Mouse (Mus musculus) liver, embryonic 16.5 days (tissue): ENCODE data around the gene Cldnd1. TPM values are rescaled to one million over a fixed set of nuclear protein-coding genes. Genes with fewer than 3 reads are reported as not detected.

ENCODE experiments used
- ATAC-seq: fragments of 200-750 bp; cut with Nextera tagmentation; 2 replicates; pipeline ENCODE4 v1.8.0; 2017; ENCODE audit warnings: low read depth, mild to moderate bottlenecking, moderate number of reproducible peaks, moderate library complexity
- H3K27ac ChIP-seq: fragments of 300-500 bp; sonication (generic); 2 replicates; pipeline ENCODE4 v1.5.1; 2014; ENCODE audit warnings: mild to moderate bottlenecking, low read length
- H3K27me3 ChIP-seq: fragments of 300-500 bp; sonication (generic); 2 replicates; pipeline ENCODE4 v1.6.1; 2014; ENCODE audit warnings: low read depth, low read length, mixed read lengths; ENCODE audit not compliant: control insufficient read depth, insufficient read depth
- H3K36me3 ChIP-seq: fragments of 300-500 bp; sonication (generic); 2 replicates; pipeline ENCODE4 v1.6.1; 2014; ENCODE audit warnings: mild to moderate bottlenecking; ENCODE audit not compliant: control insufficient read depth, insufficient read depth
- H3K4me1 ChIP-seq: fragments of 300-500 bp; sonication (generic); 2 replicates; pipeline ENCODE4 v1.6.1; 2014; ENCODE audit warnings: low read depth, low read length, mixed read lengths; ENCODE audit not compliant: control insufficient read depth
- H3K4me2 ChIP-seq: fragments of 300-500 bp; sonication (generic); 2 replicates; pipeline ENCODE4 v1.6.1; 2014; ENCODE audit warnings: low read depth, low read length, mixed read lengths
- H3K4me3 ChIP-seq: fragments of 300-500 bp; sonication (generic); 2 replicates; pipeline ENCODE4 v1.5.1; 2014; ENCODE audit warnings: low read depth, mild to moderate bottlenecking, low read length
- H3K9ac ChIP-seq: fragments of 300-500 bp; sonication (generic); 2 replicates; pipeline ENCODE4 v1.6.1; 2014; ENCODE audit warnings: low read depth, low read length
- H3K9me3 ChIP-seq: fragments of 300-500 bp; sonication (generic); replicated peaks from 2 replicates; pipeline ENCODE4 v1.6.1; 2016; ENCODE audit warnings: low read length; ENCODE audit not compliant: control insufficient read depth
- WGBS: fragments of 180-500 bp; shearing (Covaris S2); extraction: QIAGEN DNeasy Blood & Tissue Kit; methylation state at CpG from one replicate; pipeline ENCODE4 v1.1.7; 2014; ENCODE audit not compliant: insufficient replicate concordance; 5-methylcytosine and 5-hydroxymethylcytosine counted together
- polyA plus RNA-seq: library from polyadenylated mRNA; unstranded; fragments of >200 nt; fragmentation: Nextera tagmentation; extraction: Ambion mirVana; gene quantifications from 2 replicates; pipeline ENCODE4 v1.2.1, GENCODE M21; 2015

Gene Cldnd1
- polyA plus RNA-seq, result 23.8 and 24.2 TPM in 2 replicates

DNA sequence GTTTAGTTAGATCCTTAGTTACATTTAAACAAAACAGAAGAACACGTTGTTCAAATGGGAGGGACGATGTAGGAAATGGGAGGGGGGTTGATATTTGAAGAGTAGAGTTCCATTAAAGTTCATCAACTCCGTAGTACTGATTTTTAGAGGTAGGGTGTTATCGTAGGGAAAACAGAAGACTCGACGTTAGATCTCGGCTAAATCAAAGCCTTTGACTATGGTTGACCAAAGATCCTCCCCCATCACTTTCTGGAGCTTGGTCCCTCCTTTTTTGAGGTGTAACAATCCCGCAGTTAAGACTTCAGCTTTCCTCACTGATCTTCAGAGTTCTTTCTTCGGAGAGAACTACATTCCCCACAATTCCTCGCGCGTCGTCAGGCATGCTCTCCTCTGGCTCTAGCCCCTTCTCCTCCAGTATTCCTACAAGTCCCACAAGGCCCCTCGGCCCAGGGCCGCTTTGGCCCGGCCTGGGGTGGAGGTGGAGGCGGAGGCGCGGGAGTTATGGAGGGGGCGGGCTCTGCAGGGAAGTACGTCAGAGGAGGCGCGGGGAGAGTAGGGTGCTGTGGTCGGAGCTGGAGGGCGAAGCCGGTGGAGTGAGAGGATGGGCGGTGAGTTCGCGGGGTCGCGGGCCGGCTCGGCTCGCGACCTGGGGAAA, at the start of gene Cldnd1:
TSS of gene Cldnd1 (plus strand) at position 434 of the 655 bp plus-strand sequence.
- peak; percentile 100 for ATAC-seq
- Histone ChIP-seq H3K4me3 (peak within 1 kb of the TSS; percentile 77), H3K9me3 (no peaks in the 10 kb centered on the region), H3K9ac (peak within 1 kb of the TSS; percentile 73), H3K27me3 (no peaks in the 10 kb centered on the region), H3K36me3 (peaks cover 3% of the 10 kb centered on the region; the same call in 1 of the 2 replicates), H3K4me2 (peak within 1 kb of the TSS; percentile 74), H3K4me1 (peaks cover 7% of the 10 kb centered on the region), H3K27ac (peak within 1 kb of the TSS; percentile 58)
- 3% methylated on average over 25 of the region's 35 CpGs for WGBS

GRCm38 (mm10) chr16:58678660-58679059, 49.0 kb upstream of the Cldnd1 start:
- Histone ChIP-seq H3K9me3 (no peaks in the 10 kb centered on the region), H3K27ac (0 out of 2 replicates have a peak overlapping the region, but pooled peaks have one; percentile 5), H3K4me2 (no peak overlapping the region), H3K36me3 (peaks cover 74% of the 10 kb centered on the region), H3K4me1 (peaks cover 42% of the 10 kb centered on the region), H3K9ac (no peak overlapping the region), H3K4me3 (no peak overlapping the region), H3K27me3 (no peaks in the 10 kb centered on the region)
- WGBS, result 58% methylated on average over 7 of the region's 7 CpGs
- ATAC-seq, result no peak

DNA sequence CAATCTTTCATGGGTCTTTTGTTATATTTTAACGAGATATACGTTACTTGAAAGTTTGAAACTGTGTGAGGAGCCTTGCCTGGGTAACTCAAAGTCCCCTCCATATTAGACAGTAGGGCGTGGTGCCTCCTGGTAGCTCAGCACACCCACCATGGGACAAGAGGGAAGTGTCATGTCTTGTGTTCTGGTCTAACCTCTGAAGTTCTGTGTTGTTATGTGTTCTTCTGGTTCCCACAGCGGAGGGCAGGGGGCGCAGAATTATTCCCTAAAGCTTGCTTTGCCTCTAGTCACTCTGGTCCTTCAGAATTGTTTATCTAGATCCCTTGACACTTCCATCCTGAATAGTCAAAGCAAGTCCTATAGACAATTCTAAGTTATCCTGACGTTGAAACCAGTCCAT, 45.7 kb upstream of the Cldnd1 start:
- WGBS, result 92% methylated on average over 6 of the region's 6 CpGs
- Histone ChIP-seq H3K4me1 (peaks cover 15% of the 10 kb centered on the region), H3K4me2 (no peak overlapping the region), H3K9ac (no peak overlapping the region), H3K27me3 (no peaks in the 10 kb centered on the region), H3K27ac (peak overlapping the region; percentile 42; the same call in 1 of the 2 replicates), H3K4me3 (no peak overlapping the region), H3K9me3 (no peaks in the 10 kb centered on the region), H3K36me3 (peaks cover 42% of the 10 kb centered on the region)
- no peak for ATAC-seq

- Histone ChIP-seq H3K9me3 (no peaks in the 10 kb centered on the region), H3K4me3 (no peak overlapping the region), H3K36me3 (peaks cover 34% of the 10 kb centered on the region), H3K27me3 (no peaks in the 10 kb centered on the region), H3K4me2 (no peak overlapping the region), H3K9ac (no peak overlapping the region), H3K4me1 (peaks cover 7% of the 10 kb centered on the region), H3K27ac (no peak overlapping the region)
- no peak for ATAC-seq
- 91% methylated on average over 7 of the region's 7 CpGs for WGBS
These were observed 44.8 kb upstream of the Cldnd1 start for GRCm38 (mm10) chr16:58682870-58683269.

DNA sequence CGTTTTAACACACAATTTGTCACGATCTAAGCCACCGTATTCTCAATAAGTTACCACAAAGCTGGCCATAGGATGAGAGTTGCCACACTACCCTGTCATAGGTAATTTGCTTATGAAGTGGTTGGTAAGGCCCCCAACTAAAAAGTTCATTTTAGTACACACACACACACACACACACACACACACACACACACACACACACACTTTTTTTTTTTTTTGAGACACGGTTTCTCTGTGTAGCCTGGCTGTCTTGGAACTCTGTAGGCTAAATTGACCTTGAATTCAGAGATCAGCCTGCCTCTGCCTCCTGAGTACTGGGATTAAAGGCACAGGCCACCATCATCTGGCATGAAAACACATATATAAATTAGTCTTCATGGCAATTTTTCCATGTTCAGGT, 43.8 kb upstream of the Cldnd1 start:
- H3K9me3 ChIP-seq, result no peaks in the 10 kb centered on the region
- 80% methylated on average over 4 of the region's 4 CpGs for WGBS
- no peaks in the 10 kb centered on the region for H3K27me3 ChIP-seq
- no peak overlapping the region for H3K4me3 ChIP-seq
- H3K36me3 ChIP-seq, result peaks cover 25% of the 10 kb centered on the region
- ATAC-seq, result no peak
- H3K4me1 ChIP-seq, result no peaks in the 10 kb centered on the region; the same call in 1 of the 2 replicates
- no peak overlapping the region for H3K4me2 ChIP-seq
- H3K9ac ChIP-seq, result no peak overlapping the region
- peak overlapping the region; percentile 69 for H3K27ac ChIP-seq

GRCm38 (mm10) chr16:58684537-58684936, 43.2 kb upstream of the Cldnd1 start:
- H3K9ac ChIP-seq, result no peak overlapping the region
- no peak overlapping the region for H3K4me3 ChIP-seq
- H3K27me3 ChIP-seq, result no peaks in the 10 kb centered on the region
- H3K27ac ChIP-seq, result peak overlapping the region; percentile 69
- no peaks in the 10 kb centered on the region; the same call in 1 of the 2 replicates for H3K4me1 ChIP-seq
- H3K4me2 ChIP-seq, result no peak overlapping the region
- peak; percentile 56; the same call in 1 of the 2 replicates for ATAC-seq
- peaks cover 21% of the 10 kb centered on the region for H3K36me3 ChIP-seq
- H3K9me3 ChIP-seq, result no peaks in the 10 kb centered on the region

DNA sequence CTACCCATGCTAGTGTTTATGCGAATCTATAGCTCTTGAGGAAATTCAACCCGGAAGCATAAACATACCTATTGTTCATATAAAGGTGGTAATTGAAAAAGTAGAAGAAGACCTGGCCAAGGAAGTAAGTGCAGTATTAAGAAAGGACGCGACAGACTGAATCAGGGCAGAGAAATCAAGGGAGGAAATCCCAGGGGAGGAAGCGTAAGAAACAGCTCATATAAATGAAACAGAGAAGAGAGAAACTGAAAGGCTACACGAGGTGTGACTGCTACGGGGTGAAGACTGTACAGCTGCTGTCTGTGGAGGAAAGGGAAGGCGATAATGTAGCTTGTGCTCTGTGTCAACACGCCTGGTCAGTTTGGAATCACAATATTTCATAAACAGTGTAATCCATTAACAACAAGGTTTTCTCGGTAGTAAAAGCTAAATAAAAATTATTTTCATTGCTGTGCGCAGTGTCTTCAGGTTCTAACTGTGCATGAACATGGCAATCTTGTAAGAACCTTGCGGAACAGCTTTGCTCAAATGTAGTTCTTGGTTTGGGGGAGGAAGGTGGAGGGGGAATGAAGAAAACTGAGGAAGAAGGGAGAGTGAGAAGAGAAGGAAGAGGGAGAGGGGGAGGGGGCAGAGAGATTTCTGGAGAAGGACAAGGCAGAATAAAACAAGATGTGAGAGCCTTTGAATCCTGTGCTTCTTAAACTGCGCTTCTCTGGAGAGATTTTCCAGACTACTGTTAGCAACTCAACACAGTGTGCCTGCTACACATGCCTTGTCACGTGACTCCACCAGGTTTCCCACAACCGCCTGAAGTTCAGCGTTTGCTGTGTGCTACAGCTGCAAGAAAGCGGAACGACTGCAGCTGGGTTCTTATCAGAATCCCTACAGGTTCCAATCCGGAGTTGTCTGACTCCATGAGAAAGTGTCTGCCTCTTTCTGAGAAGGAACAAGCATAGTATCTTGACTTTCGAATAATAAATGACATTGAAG, 41.9 kb upstream of the Cldnd1 start:
- ATAC-seq, result no peak
- peaks cover 16% of the 10 kb centered on the region for H3K36me3 ChIP-seq
- H3K27ac ChIP-seq, result no peak overlapping the region
- H3K9ac ChIP-seq, result no peak overlapping the region
- no peaks in the 10 kb centered on the region; the same call in 1 of the 2 replicates for H3K4me1 ChIP-seq
- 59% methylated on average over 20 of the region's 20 CpGs for WGBS
- H3K4me2 ChIP-seq, result no peak overlapping the region
- H3K4me3 ChIP-seq, result no peak overlapping the region
- no peaks in the 10 kb centered on the region for H3K9me3 ChIP-seq
- H3K27me3 ChIP-seq, result no peaks in the 10 kb centered on the region

DNA sequence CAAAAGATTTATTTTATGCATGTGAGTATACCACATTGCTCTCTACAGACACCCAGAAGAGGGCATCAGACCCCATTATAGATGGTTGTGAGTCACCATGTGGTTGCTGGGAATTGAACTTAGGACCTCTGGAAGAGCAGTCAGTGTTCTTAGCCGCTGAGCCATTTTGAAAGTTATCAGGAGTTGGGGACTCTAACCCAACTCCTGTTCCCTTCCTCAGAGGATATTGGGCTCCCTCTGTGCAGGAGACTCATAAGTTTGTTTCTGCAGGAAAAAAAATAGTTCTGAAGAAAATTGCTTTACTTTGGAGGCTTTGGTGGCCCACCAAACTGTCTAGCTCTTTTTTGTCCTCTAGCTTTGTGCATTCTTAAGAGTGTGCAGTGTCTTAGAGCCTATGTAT, 39.2 kb upstream of the Cldnd1 start:
- no peak overlapping the region for H3K9ac ChIP-seq
- H3K9me3 ChIP-seq, result no peaks in the 10 kb centered on the region
- no peak overlapping the region for H3K4me2 ChIP-seq
- H3K4me1 ChIP-seq, result no peaks in the 10 kb centered on the region; the same call in 1 of the 2 replicates
- no peaks in the 10 kb centered on the region for H3K36me3 ChIP-seq
- H3K27me3 ChIP-seq, result no peaks in the 10 kb centered on the region
- 81% methylated on average over 1 of the region's 1 CpGs for WGBS
- H3K27ac ChIP-seq, result no peak overlapping the region
- ATAC-seq, result no peak
- no peak overlapping the region for H3K4me3 ChIP-seq
